Mouse (Mus musculus) embryonic fibroblast, embryonic 13.5 days (primary cell): ENCODE data around the gene Trib3. TPM values are rescaled to one million over a fixed set of nuclear protein-coding genes. Genes with fewer than 3 reads are reported as not detected.
"Not testable (repeated sequence)": the region's sequence is repeated elsewhere in the genome, so short reads cannot be mapped to it uniquely, and the experiment has no call there.

Experiments used
- H3K27ac ChIP-seq: 2 replicates; pipeline ENCODE4 v1.5.1; 2012; ENCODE audit warnings: low read length, control low read depth, inconsistent platforms; ENCODE audit not compliant: insufficient read depth
- H3K4me1 ChIP-seq: 2 replicates; pipeline ENCODE4 v1.6.1; 2011; ENCODE audit warnings: low read length; ENCODE audit not compliant: control insufficient read depth, insufficient read depth
- H3K4me3 ChIP-seq: 2 replicates; pipeline ENCODE4 v1.5.1; 2011; ENCODE audit warnings: mild to moderate bottlenecking, control low read depth, low read length; ENCODE audit not compliant: insufficient read depth
- CTCF ChIP-seq: IDR thresholded peaks from 2 replicates; pipeline ENCODE4 v1.5.1; 2011; ENCODE audit warnings: mild to moderate bottlenecking, control low read depth, low read length, moderate library complexity, borderline replicate concordance; ENCODE audit not compliant: insufficient read depth
- POLR2A ChIP-seq: IDR thresholded peaks from 2 replicates; pipeline ENCODE4 v1.6.1; 2011; ENCODE audit warnings: low read depth, mild to moderate bottlenecking, control low read depth, low read length, moderate library complexity
- polyA plus RNA-seq: library from polyadenylated mRNA; stranded (reverse); fragments of >200 nt; gene quantifications from 2 replicates; pipeline ENCODE4 v1.2.4, GENCODE M21; 2011; ENCODE audit warnings: low read depth; ENCODE audit not compliant: missing spikeins, insufficient read length

Trib3 gene
- polyA plus RNA-seq, 1 experiment: 85.1 TPM

- no peaks in the 10 kb centered on the region for H3K4me1 ChIP-seq
- H3K4me3 ChIP-seq: no peak overlapping the region
- no peak overlapping the region for H3K27ac ChIP-seq
- TF ChIP-seq POLR2A (no peak), CTCF (peak; percentile 88)
These were observed 24.8 kb upstream of the Trib3 start for GRCm38 (mm10) chr2:152368532-152369140.

- H3K4me3 ChIP-seq: no peak overlapping the region
- H3K4me1 ChIP-seq: no peaks in the 10 kb centered on the region
- TF ChIP-seq POLR2A (no peak), CTCF (no peak)
- no peak overlapping the region for H3K27ac ChIP-seq
These were observed 24.1 kb upstream of the Trib3 start for GRCm38 (mm10) chr2:152367917-152368316.

DNA sequence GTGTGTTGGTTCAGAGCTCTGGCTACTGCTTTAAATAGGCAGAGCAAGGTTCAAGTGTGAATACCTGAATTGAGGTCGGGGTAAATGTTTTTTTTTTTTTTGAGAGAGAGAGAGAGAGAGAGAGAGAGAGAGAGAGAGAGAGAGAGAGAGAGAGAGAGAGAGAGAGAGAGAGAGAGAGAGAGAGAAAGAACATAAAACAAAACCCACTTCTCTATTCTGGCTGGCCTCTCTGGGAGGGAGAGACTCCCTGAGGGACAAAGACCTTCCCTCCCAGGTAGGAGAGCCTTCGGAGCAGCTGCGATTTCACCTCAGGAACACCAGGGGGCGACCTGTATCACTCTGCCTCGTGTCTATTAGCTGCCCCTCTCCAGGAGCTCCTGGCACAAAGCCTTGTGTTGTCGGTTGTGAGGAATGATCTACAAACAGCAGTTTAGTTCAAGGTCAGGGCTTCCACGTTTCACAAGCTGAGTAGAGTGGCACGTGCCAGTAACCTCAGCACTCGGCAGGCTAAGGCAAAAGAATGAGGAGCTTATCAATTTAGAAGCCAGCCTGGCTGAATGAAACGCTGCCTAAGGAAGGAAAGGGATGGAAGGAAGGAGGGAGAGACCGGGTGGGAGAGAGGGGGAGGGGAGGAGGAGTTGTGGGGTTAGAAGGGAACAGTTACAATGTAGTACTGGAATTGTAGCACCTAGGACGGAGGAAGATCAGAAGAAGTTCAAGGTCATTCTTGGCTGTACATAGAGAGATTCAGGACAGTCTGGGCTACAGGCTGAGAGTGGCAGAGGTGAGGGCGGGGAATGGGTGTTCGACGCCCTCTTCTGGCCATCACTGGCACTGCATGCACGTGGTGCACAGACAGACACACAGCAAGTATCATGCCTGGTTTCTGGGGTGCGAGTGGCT is 19.7 kb upstream of the Trib3 start:
- H3K27ac ChIP-seq: no peak overlapping the region
- no peak overlapping the region for H3K4me3 ChIP-seq
- H3K4me1 ChIP-seq: no peaks in the 10 kb centered on the region
- peak; percentile 90 for TF ChIP-seq CTCF
- TF ChIP-seq POLR2A: no peak

- no peaks in the 10 kb centered on the region for H3K4me1 ChIP-seq
- H3K27ac ChIP-seq: no peak overlapping the region
- TF ChIP-seq POLR2A (no peak), CTCF (no peak)
- H3K4me3 ChIP-seq: no peak overlapping the region
These were observed 17.4 kb upstream of the Trib3 start for GRCm38 (mm10) chr2:152361193-152361592.

DNA sequence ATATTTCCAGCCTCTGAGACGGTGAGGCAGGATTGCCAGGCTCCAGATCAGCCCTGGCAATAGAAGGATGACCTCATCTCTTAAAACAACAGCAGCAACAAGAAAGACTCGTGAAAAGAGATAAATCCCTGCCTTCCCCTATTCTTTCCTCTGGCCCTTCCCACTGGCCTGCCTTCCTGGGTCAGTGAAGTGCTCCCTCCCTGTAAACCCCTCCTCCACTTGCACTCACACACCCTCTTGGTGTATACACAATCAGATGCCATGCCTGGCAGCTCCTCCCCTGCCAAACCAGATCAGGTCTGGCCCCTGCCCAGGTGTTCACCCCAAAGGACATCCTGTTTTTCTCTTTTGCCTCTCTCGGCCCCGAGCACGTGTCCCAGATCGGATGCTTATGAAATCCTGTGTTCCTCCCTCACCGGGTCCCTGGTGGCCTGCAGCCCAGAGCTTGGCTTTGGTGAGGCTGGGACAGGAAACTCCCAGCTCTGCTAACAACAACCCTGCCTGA is 16.5 kb upstream of the Trib3 start:
- TF ChIP-seq CTCF (no peak), POLR2A (no peak)
- Histone ChIP-seq H3K4me1 (no peaks in the 10 kb centered on the region), H3K27ac (no peak overlapping the region), H3K4me3 (no peak overlapping the region)

DNA sequence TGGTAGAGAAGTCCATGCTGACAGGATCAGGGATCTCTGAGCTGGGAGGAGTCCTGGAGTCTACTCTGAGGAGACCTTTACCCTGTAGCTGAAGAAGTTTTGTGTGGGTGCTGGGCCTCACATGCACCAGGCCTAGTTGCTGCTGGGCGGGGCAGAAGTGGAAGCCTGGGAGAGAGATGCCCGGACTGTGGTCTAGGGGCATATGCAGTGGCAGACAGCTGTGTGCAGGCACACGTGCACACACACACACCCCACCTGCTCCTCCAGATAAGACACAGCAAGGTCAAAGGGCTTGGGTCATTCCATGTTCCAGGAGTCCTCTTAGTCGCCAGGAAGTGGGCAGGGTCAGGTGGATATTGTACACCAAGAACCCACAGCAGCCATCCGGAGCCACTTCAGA is 15.8 kb upstream of the Trib3 start:
- no peak overlapping the region for H3K27ac ChIP-seq
- H3K4me3 ChIP-seq: no peak overlapping the region
- H3K4me1 ChIP-seq: no peaks in the 10 kb centered on the region
- TF ChIP-seq CTCF: no peak
- no peak for TF ChIP-seq POLR2A

GRCm38 (mm10) chr2:152358977-152359376 is 15.1 kb upstream of the Trib3 start:
- not testable (repeated sequence) for H3K27ac ChIP-seq, H3K4me1 ChIP-seq, H3K4me3 ChIP-seq

- H3K4me1 ChIP-seq: no peaks in the 10 kb centered on the region
- H3K4me3 ChIP-seq: no peak overlapping the region
- H3K27ac ChIP-seq: no peak overlapping the region
- TF ChIP-seq CTCF (no peak), POLR2A (no peak)
These were observed 13.4 kb upstream of the Trib3 start for GRCm38 (mm10) chr2:152357254-152357653.

GRCm38 (mm10) chr2:152349842-152350540 is 6.2 kb upstream of the Trib3 start:
- Histone ChIP-seq H3K27ac (peak overlapping the region; percentile 72), H3K4me1 (peaks cover 15% of the 10 kb centered on the region), H3K4me3 (no peak overlapping the region)
- TF ChIP-seq CTCF (no peak), POLR2A (peak; percentile 29; the same call in 1 of the 2 replicates)
